Mouse (Mus musculus) embryonic facial prominence, embryonic 10.5 days (tissue): Measurements from ENCODE around the gene Hpn. TPM values are rescaled to one million over a fixed set of nuclear protein-coding genes. Genes with fewer than 3 reads are reported as not detected.

Source experiments
- DNase-seq: peaks from one replicate; pipeline ENCODE4 v3.0.0-alpha.2; 2017; ENCODE audit warnings: low spot score
- H3K27ac ChIP-seq: fragments of 300-500 bp; sonication (generic); replicated peaks from 2 replicates; pipeline ENCODE4 v1.5.1; 2016; ENCODE audit warnings: mild to moderate bottlenecking
- H3K27me3 ChIP-seq: fragments of 300-500 bp; sonication (generic); replicated peaks from 2 replicates; pipeline ENCODE4 v1.6.1; 2016; ENCODE audit warnings: low read depth, mild to moderate bottlenecking; ENCODE audit not compliant: poor library complexity, severe bottlenecking
- H3K36me3 ChIP-seq: fragments of 300-500 bp; sonication (generic); replicated peaks from 2 replicates; pipeline ENCODE4 v1.6.1; 2016; ENCODE audit warnings: mild to moderate bottlenecking, moderate library complexity
- H3K4me1 ChIP-seq: fragments of 300-500 bp; sonication (generic); 2 replicates; pipeline ENCODE4 v1.6.1; 2016
- H3K4me3 ChIP-seq: fragments of 300-500 bp; sonication (generic); 2 replicates; pipeline ENCODE4 v1.5.1; 2016; ENCODE audit warnings: mild to moderate bottlenecking, moderate library complexity
- H3K9me3 ChIP-seq: fragments of 300-500 bp; sonication (generic); 2 replicates; pipeline ENCODE4 v1.6.1; 2016; ENCODE audit warnings: mild to moderate bottlenecking
- WGBS: fragments of 180-500 bp; shearing (Covaris S2); methylation state at CpG from one replicate; pipeline ENCODE4 v1.1.7; 2016; 5-methylcytosine and 5-hydroxymethylcytosine counted together
- polyA plus RNA-seq: library from polyadenylated mRNA; unstranded; fragments of >200 nt; fragmentation: Nextera tagmentation; extraction: Ambion mirVana; gene quantifications from 2 replicates; pipeline ENCODE4 v1.2.1, GENCODE M21; 2016

The Hpn gene
- polyA plus RNA-seq, 1 experiment from 2014 or later: 4.0 TPM

DNA sequence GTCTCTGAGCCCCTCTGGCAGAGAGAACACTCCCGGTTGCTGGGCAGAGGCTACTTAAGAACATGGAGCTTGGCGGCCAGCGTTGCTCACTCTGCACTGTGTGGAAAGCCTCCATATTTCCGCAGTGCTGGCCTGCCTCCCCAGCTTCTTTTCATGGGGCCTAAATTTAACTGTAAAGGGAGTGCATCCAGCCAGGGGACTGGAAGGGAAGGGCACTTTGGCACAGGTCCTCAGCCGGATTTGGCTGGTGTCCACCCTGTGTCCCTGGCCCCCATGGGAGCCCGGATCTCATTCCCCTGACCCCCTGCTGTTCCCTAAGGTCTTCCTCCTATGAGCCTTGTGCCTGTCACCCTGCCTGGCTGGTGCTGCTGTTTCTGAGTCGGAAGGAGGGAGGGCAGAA is 3.4 kb upstream of the Hpn start:
- no peaks in the 10 kb centered on the region for H3K9me3 ChIP-seq
- H3K36me3 ChIP-seq: no peaks in the 10 kb centered on the region
- 0 out of 2 replicates have a peak, but pooled peaks cover 4% of the 10 kb centered on the region for H3K27me3 ChIP-seq
- no peak overlapping the region for H3K4me3 ChIP-seq
- H3K27ac ChIP-seq: no peak overlapping the region
- H3K4me1 ChIP-seq: peaks cover 35% of the 10 kb centered on the region
- DNase-seq: no peak
- 86% methylated on average over 7 of the region's 7 CpGs for WGBS

DNA sequence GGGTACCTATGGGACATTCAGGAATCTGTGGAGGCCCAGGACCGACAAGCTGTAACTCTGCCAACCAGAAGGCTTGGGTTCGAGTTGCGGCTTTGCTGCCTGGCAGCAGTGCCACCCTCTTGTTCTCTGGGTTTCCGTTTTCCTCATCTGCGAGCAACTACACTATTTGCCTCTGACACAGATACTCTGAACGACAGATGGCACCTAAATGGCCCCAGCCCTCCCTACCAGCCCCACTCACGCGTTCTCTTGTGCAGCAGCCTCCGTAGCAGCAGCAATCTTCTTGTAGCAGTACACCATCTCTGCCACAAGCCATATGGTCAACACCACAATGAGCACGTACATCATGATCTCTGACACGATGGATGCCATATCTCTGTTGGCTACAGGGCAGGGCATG is 2.4 kb upstream of the Hpn start:
- DNase-seq: no peak
- Histone ChIP-seq H3K4me3 (no peak overlapping the region), H3K36me3 (no peaks in the 10 kb centered on the region), H3K27me3 (0 out of 2 replicates have a peak, but pooled peaks cover 4% of the 10 kb centered on the region), H3K27ac (no peak overlapping the region), H3K4me1 (peaks cover 38% of the 10 kb centered on the region), H3K9me3 (no peaks in the 10 kb centered on the region)
- WGBS: 92% methylated on average over 11 of the region's 11 CpGs

DNA sequence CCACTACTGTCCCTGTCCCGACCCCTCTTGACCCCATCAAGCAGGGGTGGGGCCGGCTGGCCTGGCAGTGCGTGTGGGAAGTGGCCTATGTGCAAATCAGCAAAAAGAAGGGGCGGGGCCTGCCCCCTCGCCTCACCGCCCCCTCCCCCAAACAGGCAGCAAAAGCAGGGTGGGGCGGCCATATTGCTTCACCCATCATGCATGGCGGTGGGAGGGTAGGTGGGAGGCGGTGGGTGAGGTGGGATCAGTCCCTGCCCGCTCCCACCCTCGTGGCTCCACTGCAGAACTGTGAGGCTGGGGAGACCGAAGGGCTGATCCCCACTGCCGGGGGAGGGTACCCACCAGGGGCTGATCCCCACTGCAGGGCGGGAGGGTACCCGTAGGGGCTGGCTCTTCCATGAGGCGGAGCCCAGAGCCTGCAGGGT is 1.6 kb upstream of the Hpn start:
- peak; percentile 60 for DNase-seq
- H3K9me3 ChIP-seq: no peaks in the 10 kb centered on the region
- WGBS: 32% methylated on average over 16 of the region's 16 CpGs
- H3K27me3 ChIP-seq: 0 out of 2 replicates have a peak, but pooled peaks cover 4% of the 10 kb centered on the region
- H3K27ac ChIP-seq: peak overlapping the region; percentile 65
- H3K36me3 ChIP-seq: no peaks in the 10 kb centered on the region
- H3K4me3 ChIP-seq: peak overlapping the region; percentile 34
- H3K4me1 ChIP-seq: peaks cover 43% of the 10 kb centered on the region

- Histone ChIP-seq H3K27me3 (0 out of 2 replicates have a peak, but pooled peaks cover 4% of the 10 kb centered on the region), H3K9me3 (no peaks in the 10 kb centered on the region), H3K36me3 (no peaks in the 10 kb centered on the region), H3K27ac (peak overlapping the region; percentile 77), H3K4me3 (peak overlapping the region; percentile 30; the same call in 1 of the 2 replicates), H3K4me1 (peaks cover 47% of the 10 kb centered on the region)
- WGBS: 15% methylated on average over 17 of the region's 17 CpGs
- DNase-seq: peak; percentile 71
Observed at GRCm38 (mm10) chr7:31115587-31116043, 525 bp upstream of the Hpn start.

DNA sequence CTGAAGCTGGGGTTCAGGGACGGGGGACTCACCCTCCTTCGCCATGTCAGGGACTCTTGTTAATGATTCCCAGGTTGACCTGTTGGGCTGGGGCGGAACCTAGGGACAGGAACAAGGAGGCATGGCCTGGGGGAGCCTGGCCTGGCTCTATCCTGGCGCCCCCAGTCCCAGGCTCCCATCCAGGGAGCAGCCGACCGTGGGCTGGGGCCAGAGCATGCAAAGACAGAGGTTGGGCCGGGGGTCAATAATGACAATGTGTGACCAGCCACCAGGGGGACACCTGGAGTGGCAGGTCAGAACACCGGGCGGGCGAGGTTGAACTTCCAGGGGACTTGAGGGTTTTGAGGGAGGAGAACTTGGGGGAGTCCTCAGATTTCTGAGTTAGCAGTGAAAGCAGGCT is 444 bp downstream of the Hpn start:
- H3K4me1 ChIP-seq: peaks cover 47% of the 10 kb centered on the region
- 0 out of 2 replicates have a peak, but pooled peaks cover 4% of the 10 kb centered on the region for H3K27me3 ChIP-seq
- no peaks in the 10 kb centered on the region for H3K36me3 ChIP-seq
- peak overlapping the region; percentile 77 for H3K27ac ChIP-seq
- no peaks in the 10 kb centered on the region for H3K9me3 ChIP-seq
- peak overlapping the region; percentile 30 for H3K4me3 ChIP-seq
- peak; percentile 45 for DNase-seq
- WGBS: 45% methylated on average over 10 of the region's 10 CpGs

DNA sequence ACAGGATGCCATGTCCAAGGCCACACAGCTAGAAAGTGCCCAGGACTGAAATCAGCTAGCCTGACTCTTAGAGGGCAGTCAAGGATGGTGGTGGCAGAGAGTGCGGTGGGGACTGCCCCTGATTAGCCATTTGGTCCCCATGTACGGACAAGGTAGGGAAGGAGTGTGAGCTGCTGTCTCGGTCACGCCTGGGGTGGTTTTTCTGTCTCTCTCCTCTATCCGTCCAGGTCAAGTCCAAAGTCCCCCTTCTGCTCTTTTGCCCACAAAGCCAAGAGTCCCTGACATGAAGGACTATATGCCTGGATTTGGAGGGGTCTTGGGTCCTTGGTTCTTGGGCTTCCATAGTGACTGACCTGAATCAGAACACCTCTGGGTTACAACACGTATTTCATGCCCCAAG is 1.3 kb downstream of the Hpn start:
- no peak for DNase-seq
- 0 out of 2 replicates have a peak, but pooled peaks cover 4% of the 10 kb centered on the region for H3K27me3 ChIP-seq
- no peaks in the 10 kb centered on the region for H3K36me3 ChIP-seq
- no peaks in the 10 kb centered on the region for H3K9me3 ChIP-seq
- no peak overlapping the region for H3K4me3 ChIP-seq
- H3K27ac ChIP-seq: no peak overlapping the region
- peaks cover 47% of the 10 kb centered on the region for H3K4me1 ChIP-seq
- 86% methylated on average over 6 of the region's 6 CpGs for WGBS

GRCm38 (mm10) chr7:31112036-31112435 is 3.1 kb downstream of the Hpn start:
- Histone ChIP-seq H3K9me3 (no peaks in the 10 kb centered on the region), H3K4me3 (no peak overlapping the region), H3K4me1 (peaks cover 44% of the 10 kb centered on the region), H3K27ac (0 out of 2 replicates have a peak overlapping the region, but pooled peaks have one; percentile 21), H3K27me3 (0 out of 2 replicates have a peak, but pooled peaks cover 4% of the 10 kb centered on the region), H3K36me3 (no peaks in the 10 kb centered on the region)
- whole genome bisulfite sequencing: 48% methylated on average over 4 of the region's 4 CpGs
- DNase-seq: no peak

GRCm38 (mm10) chr7:31110861-31111385 is 4.2 kb downstream of the Hpn start:
- no peaks in the 10 kb centered on the region for H3K36me3 ChIP-seq
- no peaks in the 10 kb centered on the region for H3K9me3 ChIP-seq
- no peak overlapping the region for H3K27ac ChIP-seq
- peaks cover 33% of the 10 kb centered on the region for H3K4me1 ChIP-seq
- H3K4me3 ChIP-seq: no peak overlapping the region
- H3K27me3 ChIP-seq: 0 out of 2 replicates have a peak, but pooled peaks cover 4% of the 10 kb centered on the region
- WGBS: 82% methylated on average over 15 of the region's 15 CpGs
- no peak for DNase-seq

DNA sequence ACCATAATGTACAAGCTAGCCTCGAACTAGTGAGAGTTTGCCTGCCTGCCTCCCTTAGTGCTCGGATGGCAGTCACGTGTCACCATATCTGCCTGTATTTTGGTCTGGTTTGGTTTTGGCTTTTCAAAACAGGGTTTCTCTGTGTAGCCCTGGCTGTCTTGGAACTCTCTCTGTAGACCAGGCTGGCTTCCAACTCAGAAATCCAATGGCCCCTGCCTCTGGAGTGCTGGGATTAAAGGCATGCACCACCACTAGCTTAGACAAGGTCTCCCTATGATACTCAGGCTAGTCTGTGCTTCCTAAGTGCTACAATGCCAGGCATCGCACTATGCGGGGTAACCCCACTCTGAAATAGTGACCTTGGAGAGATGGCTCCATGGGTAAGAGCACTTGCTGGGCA is 5.3 kb downstream of the Hpn start:
- no peak overlapping the region for H3K4me3 ChIP-seq
- peaks cover 28% of the 10 kb centered on the region for H3K4me1 ChIP-seq
- 88% methylated on average over 5 of the region's 5 CpGs for WGBS
- DNase-seq: no peak
- H3K9me3 ChIP-seq: no peaks in the 10 kb centered on the region
- H3K27me3 ChIP-seq: 0 out of 2 replicates have a peak, but pooled peaks cover 4% of the 10 kb centered on the region
- H3K36me3 ChIP-seq: no peaks in the 10 kb centered on the region
- H3K27ac ChIP-seq: no peak overlapping the region

DNA sequence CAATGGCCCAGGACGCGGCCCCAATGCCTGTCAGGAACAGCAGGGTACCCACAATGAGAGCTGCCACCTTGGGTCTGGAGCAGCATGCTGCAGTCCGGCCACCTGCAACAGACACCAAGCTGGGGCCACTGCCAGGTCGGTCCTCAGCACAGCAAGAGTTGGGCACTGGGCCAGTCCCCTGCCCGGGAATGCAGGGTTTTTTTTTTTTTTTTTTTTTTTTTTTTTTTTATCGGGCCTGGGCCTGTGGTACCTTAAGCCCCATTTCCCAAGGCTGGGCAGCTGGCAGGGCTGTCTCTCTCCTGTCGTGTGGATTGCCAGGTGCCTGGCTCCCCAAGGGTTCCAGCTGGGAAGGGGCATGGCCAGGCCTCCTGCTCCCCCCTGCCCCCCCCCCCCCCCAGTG is 6.0 kb downstream of the Hpn start:
- WGBS: 51% methylated on average over 7 of the region's 7 CpGs
- H3K9me3 ChIP-seq: no peaks in the 10 kb centered on the region
- H3K4me1 ChIP-seq: peaks cover 24% of the 10 kb centered on the region; the same call in 1 of the 2 replicates
- DNase-seq: no peak
- H3K27me3 ChIP-seq: 0 out of 2 replicates have a peak, but pooled peaks cover 1% of the 10 kb centered on the region
- no peaks in the 10 kb centered on the region for H3K36me3 ChIP-seq
- H3K27ac ChIP-seq: no peak overlapping the region
- H3K4me3 ChIP-seq: no peak overlapping the region

DNA sequence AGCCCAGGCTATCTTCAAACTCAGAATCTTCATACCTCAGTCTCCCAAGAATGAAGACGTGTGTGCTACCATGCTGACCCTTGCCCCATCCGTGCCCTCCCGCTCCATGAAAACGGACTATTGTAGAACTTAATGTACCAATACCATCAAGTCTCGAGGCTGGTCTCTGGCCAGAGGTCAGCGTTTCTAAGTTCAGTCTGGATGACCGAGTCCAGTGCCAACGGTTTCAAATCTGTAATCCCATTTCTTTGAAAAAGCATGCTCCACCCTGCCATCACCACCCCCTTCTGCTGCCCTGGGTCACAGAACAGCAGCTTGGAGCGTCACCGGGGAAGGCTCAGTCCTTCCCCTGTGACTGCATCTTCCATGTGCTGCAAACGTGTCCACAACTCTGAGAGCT is 7.3 kb downstream of the Hpn start:
- no peak overlapping the region for H3K27ac ChIP-seq
- no peaks in the 10 kb centered on the region for H3K9me3 ChIP-seq
- no peaks in the 10 kb centered on the region for H3K36me3 ChIP-seq
- peaks cover 3% of the 10 kb centered on the region; the same call in 1 of the 2 replicates for H3K27me3 ChIP-seq
- no peak overlapping the region for H3K4me3 ChIP-seq
- DNase-seq: no peak
- H3K4me1 ChIP-seq: peaks cover 18% of the 10 kb centered on the region; the same call in 1 of the 2 replicates
- 87% methylated on average over 11 of the region's 11 CpGs for WGBS

DNA sequence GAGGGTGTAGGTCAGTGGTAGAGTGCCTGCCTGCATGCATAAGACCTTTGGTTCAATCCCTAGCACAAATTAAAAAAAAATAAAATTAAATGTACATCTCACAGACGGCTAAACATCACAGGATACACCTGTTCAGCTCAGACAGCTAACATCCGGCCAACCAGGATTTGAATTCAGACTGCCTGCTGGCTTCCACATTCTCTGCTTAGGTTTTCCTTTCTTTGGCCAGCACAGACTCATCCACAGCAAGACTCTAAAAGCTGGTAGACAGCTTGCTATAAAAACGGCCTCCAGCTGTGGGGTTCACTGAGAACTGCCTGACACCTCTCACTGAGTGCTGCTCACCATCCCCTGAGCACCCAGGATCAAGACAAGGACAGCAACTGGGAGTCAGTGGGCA is 8.9 kb downstream of the Hpn start:
- peaks cover 8% of the 10 kb centered on the region; the same call in 1 of the 2 replicates for H3K4me1 ChIP-seq
- DNase-seq: no peak
- H3K27me3 ChIP-seq: peaks cover 3% of the 10 kb centered on the region; the same call in 1 of the 2 replicates
- H3K9me3 ChIP-seq: no peaks in the 10 kb centered on the region
- no peak overlapping the region for H3K4me3 ChIP-seq
- H3K27ac ChIP-seq: no peak overlapping the region
- WGBS: 62% methylated on average over 3 of the region's 3 CpGs
- no peaks in the 10 kb centered on the region for H3K36me3 ChIP-seq
